Comparison of ENCODE assay signal across 19 mouse cellular contexts in genomic region chr2:9283441-9283840, GRCm38 (mm10).
DNase-seq lines count a peak whose midpoint lies in the region; ATAC-seq lines count a peak whose summit lies in the region.
"Had no signal": no experiment of that assay in that cellular context is flagged by ENCODE, and none has a peak within 500 bp of the region (broad histone marks: within the 10 kb centered on the region; RNA-seq: fewer than 3 reads in every experiment).

No protein-coding gene starts in this region.

- H3K27ac ChIP-seq in forebrain, embryonic 15.5 days (replicated peaks), result no peak overlapping the region

- intact Hi-C loops in heart, postnatal 25 days (cut with DNase I), result no loop called here

- 75% methylated on average over 2 of the region's 2 CpGs for WGBS in forebrain, embryonic 15.5 days

- H3K4me1 ChIP-seq in forebrain, embryonic 15.5 days, result no peaks in the 10 kb centered on the region

- no peaks in the 10 kb centered on the region for H3K9me3 ChIP-seq in forebrain, embryonic 15.5 days
- H3K9me3 ChIP-seq: G1E had no signal

- ATAC-seq in forebrain, embryonic 15.5 days (replicated peaks), result no peak
- ATAC-seq: activated CD4-positive, CD25-positive, alpha-beta regulatory T cell, adult 4 months; CD4-positive, CD25-positive, alpha-beta regulatory T cell, adult 4 months; Patski had no signal

- no peak overlapping the region for H3K4me2 ChIP-seq in forebrain, embryonic 15.5 days (replicated peaks)

- no peaks in the 10 kb centered on the region for H3K36me3 ChIP-seq in forebrain, embryonic 15.5 days
- H3K36me3 ChIP-seq: G1E had no signal

- DNase-seq in fat pad, adult 2 months (ENCODE audit: extremely low read depth, low read depth, low spot score), result peak; percentile 99
- DNase-seq in gonadal fat pad, adult 2 months (ENCODE audit: low read depth), result peak; percentile 100
- no peak for DNase-seq in heart, postnatal 25 days (ENCODE audit: low spot score)
- DNase-seq: adrenal gland, adult 2 months; adrenal gland, adult 8-10 months; adrenal gland, postnatal 10 days; adrenal gland, postnatal 14 days; adrenal gland, postnatal 25 days; adrenal gland, postnatal 36 days; B cell, adult 2 months; cerebellum, adult 11 months; cerebellum, adult 11-12 months; cerebellum, adult 18-20 months had no signal

- H3K4me3 ChIP-seq in forebrain, embryonic 15.5 days, result no peak overlapping the region

- no peaks in the 10 kb centered on the region for H3K27me3 ChIP-seq in forebrain, embryonic 15.5 days
- H3K27me3 ChIP-seq: CH12.LX had no signal

- no peak overlapping the region for H3K9ac ChIP-seq in forebrain, embryonic 15.5 days (replicated peaks)
